Mouse (Mus musculus): ENCODE measurements at regions not wholly inside any gene's neighbourhood (a gene's known extent, or its start where the extent isn't known, plus 50 kb on each side); places are given as distances from the start of the nearest gene placed in this dataset.

DNA sequence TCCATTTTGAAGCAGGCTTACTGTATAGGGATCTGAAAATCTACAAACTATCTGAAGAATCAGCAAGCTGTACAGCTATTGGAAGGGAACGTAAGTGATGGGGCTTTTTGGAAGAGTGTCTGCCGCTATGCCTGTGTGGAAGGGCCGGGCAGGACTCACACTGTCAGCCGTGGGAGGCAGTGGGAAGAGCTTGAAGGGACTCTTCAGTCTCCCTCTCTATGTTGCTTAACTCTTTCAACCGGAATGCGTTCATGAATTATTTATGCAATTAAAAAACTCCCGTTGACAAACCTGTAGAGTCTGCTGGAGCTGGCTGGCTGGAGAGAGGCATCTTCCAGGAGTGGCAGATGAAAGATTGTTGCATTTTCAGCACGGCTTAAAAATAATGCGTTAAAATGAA, 243.4 kb downstream of the Foxo1 start:
- ATAC-seq (ENCODE audit: low FRiP score), result no peak
- no peak overlapping the region for H3K27ac ChIP-seq (ENCODE audit: low read depth, low read length)
- H3K4me1 ChIP-seq (replicated peaks; ENCODE audit: control insufficient read depth, insufficient read depth, low read length), result no peaks in the 10 kb centered on the region
- 57% methylated on average over 9 of the region's 9 CpGs for WGBS
- H3K4me3 ChIP-seq (ENCODE audit: low read depth, low read length), result no peak overlapping the region
- H3K36me3 ChIP-seq (ENCODE audit: control insufficient read depth, insufficient read depth, low read length), result no peaks in the 10 kb centered on the region
- H3K4me2 ChIP-seq (replicated peaks; ENCODE audit: low read depth, low read length), result no peak overlapping the region
- H3K9me3 ChIP-seq (ENCODE audit: control insufficient read depth, low read length), result no peaks in the 10 kb centered on the region
- no peak overlapping the region for H3K9ac ChIP-seq (ENCODE audit: low read depth, low read length)
- H3K27me3 ChIP-seq (ENCODE audit: control insufficient read depth, insufficient read depth, low read length), result no peaks in the 10 kb centered on the region
- DNase-seq (ENCODE audit: low spot score), result no peak

DNA sequence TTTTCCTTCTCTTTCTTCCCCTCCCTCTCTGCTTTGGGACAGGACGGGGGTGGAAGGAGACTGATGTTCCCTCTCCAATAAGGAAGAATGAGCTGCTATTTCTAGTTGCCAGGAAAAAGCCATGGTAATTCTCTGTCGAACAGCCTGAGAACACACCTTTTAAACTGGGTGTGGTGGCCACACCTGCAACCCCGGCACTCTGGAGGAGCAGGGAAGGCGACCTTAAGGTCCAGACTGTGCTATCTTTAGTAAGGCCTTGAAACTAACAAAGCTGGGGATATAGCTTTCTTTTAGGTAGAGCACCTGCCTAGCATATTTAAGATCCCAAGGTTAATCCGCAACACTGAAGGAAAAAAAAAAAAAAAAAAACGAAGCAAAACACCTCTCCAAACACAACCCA, 242.7 kb downstream of the Foxo1 start:
- Histone ChIP-seq H3K4me1 (replicated peaks; ENCODE audit: control insufficient read depth, insufficient read depth, low read length) (no peaks in the 10 kb centered on the region), H3K9me3 (ENCODE audit: control insufficient read depth, low read length) (no peaks in the 10 kb centered on the region), H3K36me3 (ENCODE audit: control insufficient read depth, insufficient read depth, low read length) (no peaks in the 10 kb centered on the region), H3K4me3 (ENCODE audit: low read depth, low read length) (no peak overlapping the region), H3K9ac (ENCODE audit: low read depth, low read length) (no peak overlapping the region), H3K4me2 (replicated peaks; ENCODE audit: low read depth, low read length) (no peak overlapping the region), H3K27ac (ENCODE audit: low read depth, low read length) (no peak overlapping the region), H3K27me3 (ENCODE audit: control insufficient read depth, insufficient read depth, low read length) (no peaks in the 10 kb centered on the region)
- DNase-seq (ENCODE audit: low spot score), result no peak
- ATAC-seq (ENCODE audit: low FRiP score), result no peak
- 75% methylated on average over 6 of the region's 6 CpGs for WGBS

DNA sequence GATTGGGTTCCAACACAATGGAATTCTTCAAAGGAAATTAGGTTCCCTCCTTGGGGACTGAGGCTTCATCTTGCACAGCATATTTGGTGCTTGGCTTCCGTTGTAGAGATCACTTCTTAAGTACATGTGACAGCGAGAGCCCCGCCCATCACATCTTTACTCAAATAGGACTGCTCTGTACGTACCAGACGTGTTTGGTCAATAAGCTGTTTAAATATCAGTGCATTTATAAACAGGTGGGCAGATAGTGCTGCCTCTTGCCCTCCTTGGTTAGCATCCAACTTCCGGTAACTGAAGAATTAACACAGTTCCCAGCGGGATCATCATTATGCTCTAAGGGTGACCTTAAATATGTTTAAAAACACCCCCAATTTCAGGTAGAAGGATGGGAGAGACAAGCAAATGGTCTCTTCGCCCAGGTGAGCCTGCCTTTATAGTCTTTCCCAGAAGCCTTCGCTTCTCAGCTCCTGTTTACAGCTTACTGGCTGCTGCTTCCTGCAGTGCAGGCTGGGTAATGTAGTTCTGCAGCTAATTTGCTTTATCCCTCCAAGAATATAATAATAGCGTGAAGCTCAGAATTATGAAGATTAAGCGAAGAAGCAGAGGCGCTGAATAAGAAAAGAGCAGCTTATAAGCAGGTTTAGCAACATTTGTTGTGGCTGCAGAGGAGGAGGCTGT, 242.1 kb downstream of the Foxo1 start:
- WGBS, result 69% methylated on average over 12 of the region's 12 CpGs
- no peaks in the 10 kb centered on the region for H3K4me1 ChIP-seq (replicated peaks; ENCODE audit: control insufficient read depth, insufficient read depth, low read length)
- H3K4me2 ChIP-seq (replicated peaks; ENCODE audit: low read depth, low read length), result no peak overlapping the region
- H3K36me3 ChIP-seq (ENCODE audit: control insufficient read depth, insufficient read depth, low read length), result no peaks in the 10 kb centered on the region
- no peaks in the 10 kb centered on the region for H3K9me3 ChIP-seq (ENCODE audit: control insufficient read depth, low read length)
- H3K27me3 ChIP-seq (ENCODE audit: control insufficient read depth, insufficient read depth, low read length), result no peaks in the 10 kb centered on the region
- ATAC-seq (ENCODE audit: low FRiP score), result 0 out of 2 replicates have a peak, but pooled peaks have one; percentile 30
- H3K4me3 ChIP-seq (ENCODE audit: low read depth, low read length), result no peak overlapping the region
- DNase-seq (ENCODE audit: low spot score), result peak; percentile 30
- no peak overlapping the region for H3K9ac ChIP-seq (ENCODE audit: low read depth, low read length)
- H3K27ac ChIP-seq (ENCODE audit: low read depth, low read length), result no peak overlapping the region

DNA sequence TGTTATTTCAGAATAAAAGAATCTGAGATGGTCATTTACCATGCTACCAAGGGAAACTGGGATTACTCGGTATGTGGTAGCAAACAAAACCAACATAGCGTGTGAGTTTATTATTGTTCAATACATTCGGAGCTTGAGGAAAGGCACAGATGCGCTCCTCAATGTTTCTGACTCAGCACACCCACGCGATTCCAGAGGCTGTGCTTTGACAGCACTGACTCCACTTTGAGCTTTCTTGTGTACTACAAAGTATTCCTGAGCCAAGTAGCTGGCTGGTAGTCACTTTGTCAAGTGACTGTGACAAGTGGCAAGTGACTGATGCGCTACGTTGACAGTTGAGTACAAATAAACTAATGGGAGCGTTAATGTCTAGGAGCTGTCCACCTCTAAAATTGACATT, 235.8 kb downstream of the Foxo1 start:
- H3K36me3 ChIP-seq (ENCODE audit: control insufficient read depth, insufficient read depth, low read length), result no peaks in the 10 kb centered on the region
- no peaks in the 10 kb centered on the region for H3K9me3 ChIP-seq (ENCODE audit: control insufficient read depth, low read length)
- DNase-seq (ENCODE audit: low spot score), result no peak
- 92% methylated on average over 9 of the region's 9 CpGs for WGBS
- H3K4me3 ChIP-seq (ENCODE audit: low read depth, low read length), result no peak overlapping the region
- no peaks in the 10 kb centered on the region for H3K4me1 ChIP-seq (replicated peaks; ENCODE audit: control insufficient read depth, insufficient read depth, low read length)
- H3K9ac ChIP-seq (ENCODE audit: low read depth, low read length), result no peak overlapping the region
- H3K4me2 ChIP-seq (replicated peaks; ENCODE audit: low read depth, low read length), result no peak overlapping the region
- ATAC-seq (ENCODE audit: low FRiP score), result no peak
- H3K27ac ChIP-seq (ENCODE audit: low read depth, low read length), result no peak overlapping the region
- H3K27me3 ChIP-seq (ENCODE audit: control insufficient read depth, insufficient read depth, low read length), result no peaks in the 10 kb centered on the region

DNA sequence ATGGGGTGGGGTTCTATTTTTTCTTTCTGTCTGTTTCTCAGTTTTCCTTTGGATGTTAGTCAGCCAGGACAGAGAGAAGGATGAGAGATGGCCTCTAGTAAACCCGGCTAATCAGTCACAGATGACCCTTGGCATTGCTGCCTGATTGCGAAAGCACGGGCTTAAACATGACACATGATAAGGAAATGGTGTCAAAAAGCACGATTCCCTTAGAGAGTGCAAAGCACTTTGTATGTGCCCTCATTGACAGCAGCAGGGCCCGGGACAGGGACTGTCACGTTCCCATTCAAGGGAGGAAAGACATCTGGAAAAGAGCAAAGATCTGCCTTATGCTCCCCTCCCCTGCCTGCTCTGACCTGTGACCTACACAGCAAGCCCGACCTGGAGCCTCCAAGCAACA, 234.1 kb downstream of the Foxo1 start:
- no peak overlapping the region for H3K27ac ChIP-seq (ENCODE audit: low read depth, low read length)
- no peak for ATAC-seq (ENCODE audit: low FRiP score)
- no peaks in the 10 kb centered on the region for H3K4me1 ChIP-seq (replicated peaks; ENCODE audit: control insufficient read depth, insufficient read depth, low read length)
- no peaks in the 10 kb centered on the region for H3K27me3 ChIP-seq (ENCODE audit: control insufficient read depth, insufficient read depth, low read length)
- H3K9ac ChIP-seq (ENCODE audit: low read depth, low read length), result no peak overlapping the region
- H3K9me3 ChIP-seq (ENCODE audit: control insufficient read depth, low read length), result no peaks in the 10 kb centered on the region
- WGBS, result 46% methylated on average over 7 of the region's 7 CpGs
- no peak overlapping the region for H3K4me2 ChIP-seq (replicated peaks; ENCODE audit: low read depth, low read length)
- no peak overlapping the region for H3K4me3 ChIP-seq (ENCODE audit: low read depth, low read length)
- no peak for DNase-seq (ENCODE audit: low spot score)
- no peaks in the 10 kb centered on the region for H3K36me3 ChIP-seq (ENCODE audit: control insufficient read depth, insufficient read depth, low read length)

DNA sequence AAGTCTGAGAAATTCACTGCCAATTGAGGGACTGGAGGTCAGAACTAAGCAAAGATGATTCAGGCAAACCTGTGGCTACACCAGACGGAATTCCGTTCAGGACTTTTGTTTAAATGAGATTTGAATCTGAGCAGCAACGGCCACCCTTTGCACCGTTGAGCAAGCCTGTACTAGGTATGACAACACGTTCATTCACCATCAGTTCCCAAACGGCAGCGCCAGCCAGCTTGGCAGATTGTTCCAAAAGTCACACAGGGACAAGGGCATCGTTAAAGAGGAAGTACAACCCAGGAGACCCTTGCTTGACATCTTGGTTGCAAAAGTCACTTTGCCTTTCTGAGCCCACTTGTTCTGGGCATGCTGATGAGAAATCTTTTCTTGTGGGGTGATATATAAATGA, 233.5 kb downstream of the Foxo1 start:
- no peak overlapping the region for H3K9ac ChIP-seq (ENCODE audit: low read depth, low read length)
- no peak overlapping the region for H3K27ac ChIP-seq (ENCODE audit: low read depth, low read length)
- DNase-seq (ENCODE audit: low spot score) (no peak), ATAC-seq (ENCODE audit: low FRiP score) (no peak)
- H3K4me3 ChIP-seq (ENCODE audit: low read depth, low read length), result no peak overlapping the region
- WGBS, result 88% methylated on average over 8 of the region's 8 CpGs
- H3K27me3 ChIP-seq (ENCODE audit: control insufficient read depth, insufficient read depth, low read length), result no peaks in the 10 kb centered on the region
- H3K4me2 ChIP-seq (replicated peaks; ENCODE audit: low read depth, low read length), result no peak overlapping the region
- H3K9me3 ChIP-seq (ENCODE audit: control insufficient read depth, low read length), result no peaks in the 10 kb centered on the region
- H3K4me1 ChIP-seq (replicated peaks; ENCODE audit: control insufficient read depth, insufficient read depth, low read length), result no peaks in the 10 kb centered on the region
- H3K36me3 ChIP-seq (ENCODE audit: control insufficient read depth, insufficient read depth, low read length), result no peaks in the 10 kb centered on the region

DNA sequence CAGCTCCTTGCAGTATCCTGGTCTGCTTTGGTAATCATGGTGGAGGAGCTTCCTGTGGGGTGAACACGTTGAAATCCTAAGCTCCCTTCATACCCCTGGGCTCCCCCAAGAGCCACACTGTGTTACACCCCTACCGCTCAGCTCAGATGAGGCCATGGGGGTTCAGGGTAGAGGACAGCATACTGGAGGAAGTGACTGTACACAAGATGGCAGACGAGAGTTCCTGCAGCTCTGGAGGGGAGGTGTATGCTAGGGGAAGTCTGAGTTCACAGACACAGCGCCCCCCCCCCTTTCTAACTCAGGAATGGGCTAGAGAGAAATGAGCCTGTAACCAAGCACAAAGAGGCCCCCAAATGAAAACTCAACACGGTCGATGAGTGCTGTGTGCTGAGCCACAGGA, 231.9 kb downstream of the Foxo1 start:
- Histone ChIP-seq H3K9ac (ENCODE audit: low read depth, low read length) (no peak overlapping the region), H3K4me2 (replicated peaks; ENCODE audit: low read depth, low read length) (no peak overlapping the region), H3K4me1 (replicated peaks; ENCODE audit: control insufficient read depth, insufficient read depth, low read length) (no peaks in the 10 kb centered on the region), H3K9me3 (ENCODE audit: control insufficient read depth, low read length) (no peaks in the 10 kb centered on the region), H3K27ac (ENCODE audit: low read depth, low read length) (no peak overlapping the region), H3K27me3 (ENCODE audit: control insufficient read depth, insufficient read depth, low read length) (no peaks in the 10 kb centered on the region), H3K4me3 (ENCODE audit: low read depth, low read length) (no peak overlapping the region), H3K36me3 (ENCODE audit: control insufficient read depth, insufficient read depth, low read length) (no peaks in the 10 kb centered on the region)
- ATAC-seq (ENCODE audit: low FRiP score) (no peak), DNase-seq (ENCODE audit: low spot score) (no peak)
- WGBS, result 83% methylated on average over 6 of the region's 6 CpGs

DNA sequence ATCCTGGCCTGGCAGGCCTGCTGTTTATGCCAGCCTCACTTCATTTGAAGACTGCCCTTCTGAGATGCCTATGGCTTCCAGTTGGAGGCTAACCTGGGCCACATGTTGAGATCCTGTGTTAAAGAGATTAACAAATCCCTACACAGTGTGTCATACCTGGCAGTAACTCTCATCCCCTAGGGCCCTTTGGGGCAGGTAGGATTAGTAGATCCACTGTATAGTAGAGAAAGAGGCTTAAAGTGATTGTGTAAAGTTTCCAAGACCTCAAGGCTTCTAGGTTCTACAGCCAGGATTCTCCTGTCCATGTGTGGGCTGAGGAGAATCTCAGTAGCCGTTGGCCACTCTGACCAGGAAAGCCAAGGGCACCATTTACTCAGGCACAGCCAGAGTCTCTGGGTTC, 231.4 kb downstream of the Foxo1 start:
- no peak overlapping the region for H3K4me3 ChIP-seq (ENCODE audit: low read depth, low read length)
- H3K4me1 ChIP-seq (replicated peaks; ENCODE audit: control insufficient read depth, insufficient read depth, low read length), result no peaks in the 10 kb centered on the region
- no peak overlapping the region for H3K27ac ChIP-seq (ENCODE audit: low read depth, low read length)
- no peaks in the 10 kb centered on the region for H3K27me3 ChIP-seq (ENCODE audit: control insufficient read depth, insufficient read depth, low read length)
- no peaks in the 10 kb centered on the region for H3K36me3 ChIP-seq (ENCODE audit: control insufficient read depth, insufficient read depth, low read length)
- H3K9ac ChIP-seq (ENCODE audit: low read depth, low read length), result no peak overlapping the region
- no peaks in the 10 kb centered on the region for H3K9me3 ChIP-seq (ENCODE audit: control insufficient read depth, low read length)
- 91% methylated on average over 1 of the region's 1 CpGs for WGBS
- ATAC-seq (ENCODE audit: low FRiP score) (no peak), DNase-seq (ENCODE audit: low spot score) (no peak)
- H3K4me2 ChIP-seq (replicated peaks; ENCODE audit: low read depth, low read length), result no peak overlapping the region

DNA sequence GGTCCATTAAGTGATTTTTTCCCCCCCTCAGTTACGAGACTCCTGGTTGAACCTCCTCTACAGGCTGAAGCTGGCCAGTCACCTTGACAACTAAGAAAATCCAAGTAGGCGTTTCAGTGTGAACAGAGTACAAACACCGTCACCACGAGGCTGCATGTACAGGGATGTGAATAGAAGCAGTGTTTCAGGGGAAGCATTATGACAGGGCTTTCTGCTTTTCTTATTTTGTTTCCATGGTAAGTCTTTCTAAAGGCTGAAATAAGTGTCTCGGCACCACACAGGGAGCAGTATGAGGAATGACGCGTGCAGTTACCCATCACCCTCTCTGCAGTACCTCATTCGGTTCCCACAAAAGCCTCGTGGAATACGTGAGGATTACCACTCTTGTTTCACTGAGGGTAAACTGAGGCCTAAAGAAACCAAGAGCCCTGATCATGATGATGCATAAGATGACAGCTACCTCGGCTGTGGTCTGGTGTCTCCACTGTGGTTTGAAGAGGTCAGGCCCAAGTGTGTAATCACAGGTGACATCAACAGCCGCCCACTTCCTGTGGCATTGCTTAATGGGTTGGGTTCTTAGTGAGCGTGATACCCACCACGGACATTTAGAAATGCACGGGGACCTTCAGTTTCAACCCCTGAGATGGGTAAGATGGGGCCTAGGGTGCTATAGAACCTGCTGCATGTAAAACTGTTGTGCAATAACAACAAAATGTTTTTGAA, 230.5 kb downstream of the Foxo1 start:
- H3K27ac ChIP-seq (ENCODE audit: low read depth, low read length), result no peak overlapping the region
- no peak overlapping the region for H3K9ac ChIP-seq (ENCODE audit: low read depth, low read length)
- WGBS, result 88% methylated on average over 15 of the region's 15 CpGs
- H3K36me3 ChIP-seq (ENCODE audit: control insufficient read depth, insufficient read depth, low read length), result no peaks in the 10 kb centered on the region
- H3K9me3 ChIP-seq (ENCODE audit: control insufficient read depth, low read length), result no peaks in the 10 kb centered on the region
- no peak for DNase-seq (ENCODE audit: low spot score)
- ATAC-seq (ENCODE audit: low FRiP score), result no peak
- H3K27me3 ChIP-seq (ENCODE audit: control insufficient read depth, insufficient read depth, low read length), result no peaks in the 10 kb centered on the region
- no peaks in the 10 kb centered on the region for H3K4me1 ChIP-seq (replicated peaks; ENCODE audit: control insufficient read depth, insufficient read depth, low read length)
- H3K4me2 ChIP-seq (replicated peaks; ENCODE audit: low read depth, low read length), result no peak overlapping the region
- H3K4me3 ChIP-seq (ENCODE audit: low read depth, low read length), result no peak overlapping the region

Measured in hindbrain, embryonic 11.5 days (tissue).